Mouse (Mus musculus): ENCODE measurements around the gene Vstm2l.

DNA sequence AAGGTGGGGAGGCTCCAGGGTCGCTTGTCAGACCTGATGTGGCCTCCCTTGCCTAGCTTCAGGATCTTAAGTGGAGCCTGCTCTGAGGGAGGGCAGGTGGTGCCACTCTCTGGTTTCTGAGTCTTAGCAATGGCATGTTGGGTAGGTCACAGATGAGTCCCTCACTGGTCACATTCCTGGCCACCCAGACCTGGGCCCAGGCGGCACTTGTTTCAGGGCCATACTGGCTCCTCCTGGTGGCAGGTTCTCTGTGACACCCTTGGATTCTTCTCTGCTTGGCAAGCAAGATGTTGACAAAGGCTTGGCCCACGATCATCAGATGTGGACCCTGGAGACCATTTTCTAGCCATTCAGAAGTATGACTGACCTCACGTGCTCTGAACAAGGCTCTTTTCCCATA lies 18.2 kb downstream of the Vstm2l start:
- no peak for TF ChIP-seq CTCF (IDR thresholded peaks at IDR 0.05; ENCODE audit: insufficient read depth, low read length)
- no peak for TF ChIP-seq POLR2A (IDR thresholded peaks at IDR 0.05; ENCODE audit: borderline replicate concordance, extremely low read depth, low read depth, low read length)
